Mouse (Mus musculus) right cerebral cortex, postnatal 14 days (tissue): ENCODE measurements around the gene Fosl1.
"Not testable (repeated sequence)": the region's sequence is repeated elsewhere in the genome, so short reads cannot be mapped to it uniquely, and the experiment has no call there.

Source experiments
- DNase-seq: peaks from one replicate; pipeline ENCODE4 v3.0.0; 2022

Gene Fosl1

GRCm38 (mm10) chr19:5447515-5448353 is at the start of gene Fosl1:
Fosl1 (plus strand) TSS chr19:5447547.
- peak; percentile 66 for DNase-seq

- DNase-seq: not testable (repeated sequence)
These were observed 46.3 kb upstream of the Fosl1 start for GRCm38 (mm10) chr19:5401073-5401472.

DNA sequence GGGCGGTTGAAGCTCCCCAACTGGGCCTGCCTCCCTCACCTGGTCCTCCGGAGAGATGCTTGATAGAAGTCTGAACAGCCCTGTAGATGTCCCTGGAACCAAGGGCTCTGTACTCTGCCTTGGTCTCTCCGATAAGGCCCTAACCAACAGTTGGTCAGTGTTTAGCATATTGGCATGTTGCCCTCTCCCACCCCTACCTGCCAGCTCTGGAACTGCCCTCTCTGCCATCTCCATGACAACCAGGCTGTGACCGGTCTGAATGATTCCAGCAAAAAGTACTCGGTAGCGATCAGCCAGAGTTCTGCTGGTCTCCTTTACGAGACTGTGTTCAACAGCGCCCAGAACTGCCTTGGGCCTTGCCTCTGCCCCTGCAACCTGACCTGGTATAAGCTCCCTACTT is 45.1 kb upstream of the Fosl1 start, which contains the start of gene Tsga10ip:
Gene Tsga10ip (minus strand): TSS at position 234 of the 400 bp plus-strand sequence.
- DNase-seq: no peak

GRCm38 (mm10) chr19:5405924-5406323 is 41.4 kb upstream of the Fosl1 start:
- DNase-seq: no peak

DNA sequence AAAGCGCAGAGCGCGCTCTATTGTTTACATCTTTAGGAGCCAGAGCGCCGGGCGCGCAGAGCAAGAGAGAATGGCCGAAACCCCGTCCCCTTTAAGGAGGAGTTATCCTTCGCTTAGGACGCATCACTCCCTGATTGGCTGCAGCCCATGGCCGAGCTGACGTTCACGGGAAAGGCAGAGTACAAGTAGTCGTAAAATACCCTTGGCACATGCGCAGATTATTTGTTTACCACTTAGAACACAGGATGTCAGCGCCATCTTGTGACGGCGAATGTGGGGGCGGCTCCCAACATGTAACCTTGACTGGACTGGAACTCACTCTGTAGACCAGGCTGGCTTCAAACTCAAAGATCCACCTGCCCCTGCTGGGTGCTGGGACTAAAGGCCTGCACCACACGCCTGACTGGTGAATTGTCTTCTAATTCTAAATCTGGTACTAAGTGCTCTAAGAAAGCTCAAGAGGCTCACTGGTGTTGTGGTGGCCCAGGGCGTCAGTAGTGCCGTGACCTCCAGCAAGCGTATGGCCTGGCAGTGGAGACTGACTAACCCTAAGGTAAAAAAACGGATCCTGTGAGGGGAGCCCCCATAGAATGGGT is 40.7 kb upstream of the Fosl1 start:
- not testable (repeated sequence) for DNase-seq

DNA sequence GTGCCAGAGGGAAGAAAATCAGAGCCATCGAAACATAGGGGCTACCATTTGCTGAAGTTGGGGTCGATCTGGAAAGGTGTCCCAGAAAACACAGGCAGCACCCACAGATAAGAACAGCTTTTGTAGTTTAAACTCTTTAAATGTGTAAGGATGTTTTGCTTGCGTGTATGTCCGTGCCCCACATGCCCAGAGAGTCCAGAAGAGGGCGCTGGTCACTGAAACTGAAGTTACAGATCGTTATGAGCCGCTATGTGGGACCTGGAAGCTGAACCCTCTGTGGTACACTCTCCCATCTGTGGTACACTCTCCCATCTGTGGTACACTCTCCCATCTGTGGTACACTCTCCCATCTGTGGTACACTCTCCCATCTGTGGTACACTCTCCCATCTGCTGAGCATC is 40.2 kb upstream of the Fosl1 start:
- peak; percentile 56 for DNase-seq

DNA sequence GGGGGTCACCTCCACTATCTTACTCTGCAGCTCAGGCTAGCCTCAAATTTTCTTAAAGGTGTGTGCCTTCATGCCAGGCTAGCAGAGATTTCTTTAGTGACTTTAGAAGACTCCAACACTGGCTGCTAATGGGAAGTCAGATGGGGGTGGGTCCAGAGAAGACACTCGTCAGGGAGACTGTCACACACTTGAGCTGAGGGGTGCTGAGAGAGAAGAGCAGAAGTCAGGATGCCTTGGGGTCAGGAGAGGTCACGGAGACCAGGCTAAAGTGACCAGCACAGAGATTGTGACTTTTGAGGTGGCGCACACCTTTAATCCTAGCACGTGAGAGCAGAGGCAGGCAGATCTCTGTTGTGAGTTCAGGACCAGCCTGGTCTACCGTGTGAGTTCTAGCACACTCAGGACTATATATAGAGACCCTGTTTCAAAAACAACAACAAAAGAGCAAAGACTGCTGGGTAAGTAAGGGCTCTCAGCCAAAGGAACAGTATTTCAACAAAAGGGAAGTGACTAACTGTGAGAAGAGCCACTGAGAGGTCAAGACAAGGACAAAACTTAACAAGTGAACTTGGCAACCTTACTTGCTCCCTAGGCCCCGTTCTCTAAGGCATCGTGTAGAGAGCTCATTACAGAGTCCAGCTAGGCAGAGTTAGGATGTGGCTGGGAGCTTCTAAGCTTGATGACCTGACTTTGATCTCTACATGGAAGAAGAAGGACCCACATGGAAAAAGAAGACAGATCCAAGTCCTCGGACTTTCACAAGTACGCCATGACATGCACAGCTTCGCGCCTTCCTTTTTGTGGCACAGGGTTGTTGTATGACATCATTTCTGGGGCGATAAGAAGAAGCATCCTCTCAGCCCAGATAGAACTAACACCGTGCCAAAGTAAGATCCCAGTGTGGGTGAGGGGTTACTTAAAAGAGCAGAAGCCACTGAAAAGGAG is 39.0 kb upstream of the Fosl1 start:
- no peak for DNase-seq

- DNase-seq: no peak
These were observed 38.3 kb upstream of the Fosl1 start for GRCm38 (mm10) chr19:5409068-5409467.

GRCm38 (mm10) chr19:5410641-5411040 is 36.7 kb upstream of the Fosl1 start:
- no peak for DNase-seq

GRCm38 (mm10) chr19:5411961-5412360 is 35.4 kb upstream of the Fosl1 start:
- DNase-seq: no peak

DNA sequence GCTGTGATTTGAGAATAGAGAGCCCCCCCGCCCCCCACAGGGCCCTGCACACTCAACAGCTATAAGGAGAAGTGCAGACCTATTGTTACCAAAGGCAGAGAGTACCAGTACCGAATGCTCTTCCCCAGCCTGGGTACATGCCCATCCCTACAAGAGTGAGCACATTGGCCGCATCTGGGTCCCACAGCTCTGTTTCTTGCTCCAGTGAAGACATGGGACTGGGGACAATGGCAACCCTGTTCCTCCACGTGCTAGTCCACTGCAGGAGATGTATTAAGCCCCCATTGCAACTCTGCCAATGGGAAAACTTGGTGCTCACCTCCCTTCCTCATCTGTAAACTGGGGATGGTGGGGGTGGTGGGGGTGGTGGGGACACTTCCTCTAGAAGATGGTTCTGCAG is 33.5 kb upstream of the Fosl1 start:
- DNase-seq: no peak

GRCm38 (mm10) chr19:5414534-5414957 is 32.8 kb upstream of the Fosl1 start:
- no peak for DNase-seq

- DNase-seq: no peak
These were observed 28.4 kb upstream of the Fosl1 start for GRCm38 (mm10) chr19:5418750-5419466.

- no peak for DNase-seq
These were observed 27.7 kb upstream of the Fosl1 start for GRCm38 (mm10) chr19:5419630-5420029.

DNA sequence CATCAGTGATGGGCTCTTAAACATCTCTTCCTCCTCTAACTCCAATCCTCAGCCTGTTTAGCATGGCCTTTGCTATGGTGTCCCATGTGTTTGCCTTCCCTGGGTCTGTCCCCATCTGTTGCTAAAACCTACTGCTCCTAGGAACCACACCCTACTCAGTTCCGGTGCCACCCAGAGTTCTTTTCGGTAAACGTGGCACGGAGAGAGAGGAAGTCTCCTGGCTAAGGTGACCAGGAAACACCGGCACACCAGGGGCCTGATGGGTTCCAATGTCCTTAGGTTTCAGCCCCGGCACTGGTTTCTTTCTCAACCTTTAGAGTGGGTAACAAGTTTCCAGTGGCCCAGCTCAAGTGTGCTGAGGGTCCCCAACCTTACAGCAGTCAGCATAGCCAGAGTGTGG is 26.8 kb upstream of the Fosl1 start:
- no peak for DNase-seq

GRCm38 (mm10) chr19:5421784-5422183 is 25.6 kb upstream of the Fosl1 start:
- DNase-seq: no peak

- DNase-seq: no peak
These were observed 25.1 kb upstream of the Fosl1 start for GRCm38 (mm10) chr19:5422267-5422666.

GRCm38 (mm10) chr19:5422895-5423443 is 24.4 kb upstream of the Fosl1 start:
- DNase-seq: no peak

DNA sequence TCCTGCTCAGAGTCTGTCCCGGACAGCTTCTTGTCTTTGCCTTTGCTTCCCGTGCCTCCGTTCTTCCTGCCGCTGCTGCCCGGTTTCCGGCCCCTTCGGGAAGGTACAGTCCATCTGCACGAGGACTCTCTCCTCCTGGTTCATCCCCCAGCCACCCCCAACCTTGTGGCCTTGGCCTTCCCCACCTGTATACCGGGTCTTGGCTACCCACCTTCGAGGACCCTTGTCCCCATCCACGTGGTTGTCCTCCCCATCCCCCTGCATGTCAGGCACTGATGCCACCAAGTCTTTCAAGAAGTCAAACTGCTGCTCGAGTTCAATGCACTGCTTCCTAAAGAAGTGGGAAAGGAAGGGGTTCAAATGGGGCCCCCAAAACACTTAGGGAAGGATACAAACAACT is 23.8 kb upstream of the Fosl1 start:
- DNase-seq: no peak

GRCm38 (mm10) chr19:5424092-5424781 is 23.1 kb upstream of the Fosl1 start:
- peak; percentile 63 for DNase-seq
